Mouse (Mus musculus): ENCODE measurements around the gene Ccdc149.

Ccdc149 gene

GRCm38 (mm10) chr5:52440278-52440677 lies 31.0 kb downstream of the Ccdc149 start:
- DNase-seq (ENCODE audit: low read depth): no peak

GRCm38 (mm10) chr5:52438946-52439345 lies 32.4 kb downstream of the Ccdc149 start:
- DNase-seq (ENCODE audit: low read depth): no peak

- no peak for DNase-seq (ENCODE audit: low read depth)
These were observed 35.8 kb downstream of the Ccdc149 start for GRCm38 (mm10) chr5:52435533-52435932.

- no peak for DNase-seq (ENCODE audit: low read depth)
These were observed 40.0 kb downstream of the Ccdc149 start for GRCm38 (mm10) chr5:52431276-52431844.

GRCm38 (mm10) chr5:52429731-52430480 lies 41.4 kb downstream of the Ccdc149 start:
- DNase-seq (ENCODE audit: low read depth): no peak

GRCm38 (mm10) chr5:52428613-52429012 lies 42.7 kb downstream of the Ccdc149 start:
- no peak for DNase-seq (ENCODE audit: low read depth)

- no peak for DNase-seq (ENCODE audit: low read depth)
These were observed 45.5 kb downstream of the Ccdc149 start for GRCm38 (mm10) chr5:52425819-52426218.

GRCm38 (mm10) chr5:52423893-52424292 lies 47.4 kb downstream of the Ccdc149 start:
- DNase-seq (ENCODE audit: low read depth): no peak

GRCm38 (mm10) chr5:52416485-52416884 lies 54.8 kb downstream of the Ccdc149 start:
- DNase-seq (ENCODE audit: low read depth): no peak

- no peak for DNase-seq (ENCODE audit: low read depth)
These were observed 55.4 kb downstream of the Ccdc149 start for GRCm38 (mm10) chr5:52415917-52416316.

GRCm38 (mm10) chr5:52415193-52415592 lies 56.1 kb downstream of the Ccdc149 start:
- no peak for DNase-seq (ENCODE audit: low read depth)

- no peak for DNase-seq (ENCODE audit: low read depth)
These were observed 59.8 kb downstream of the Ccdc149 start for GRCm38 (mm10) chr5:52411567-52411966.

- DNase-seq (ENCODE audit: low read depth): no peak
These were observed 61.1 kb downstream of the Ccdc149 start for GRCm38 (mm10) chr5:52410197-52410596.

GRCm38 (mm10) chr5:52408668-52409315 lies 62.5 kb downstream of the Ccdc149 start:
- no peak for DNase-seq (ENCODE audit: low read depth)

GRCm38 (mm10) chr5:52404373-52404772 lies 66.9 kb downstream of the Ccdc149 start:
- DNase-seq (ENCODE audit: low read depth): no peak

GRCm38 (mm10) chr5:52393756-52394155 lies 77.6 kb downstream of the Ccdc149 start:
- DNase-seq (ENCODE audit: low read depth): no peak

- DNase-seq (ENCODE audit: low read depth): no peak
These were observed 79.8 kb downstream of the Ccdc149 start for GRCm38 (mm10) chr5:52391471-52391870.

- no peak for DNase-seq (ENCODE audit: low read depth)
These were observed 80.9 kb downstream of the Ccdc149 start for GRCm38 (mm10) chr5:52390381-52390780.

GRCm38 (mm10) chr5:52388092-52388749 lies 83.1 kb downstream of the Ccdc149 start:
- DNase-seq (ENCODE audit: low read depth): no peak

GRCm38 (mm10) chr5:52386016-52386415 lies 85.3 kb downstream of the Ccdc149 start:
- DNase-seq (ENCODE audit: low read depth): no peak

- DNase-seq (ENCODE audit: low read depth): no peak
These were observed 87.6 kb downstream of the Ccdc149 start for GRCm38 (mm10) chr5:52383748-52384147.

GRCm38 (mm10) chr5:52382837-52383236 lies 88.5 kb downstream of the Ccdc149 start:
- DNase-seq (ENCODE audit: low read depth): no peak

GRCm38 (mm10) chr5:52375847-52376246 lies 95.5 kb downstream of the Ccdc149 start:
- DNase-seq (ENCODE audit: low read depth): no peak

Data from c-Kit-positive CD71-positive TER-119-negative erythroid progenitor cells, embryonic 14.5 days (primary cell).